Mouse (Mus musculus): ENCODE results near the gene Hist1h2ae. TPM values are rescaled to one million over a fixed set of nuclear protein-coding genes. Genes with fewer than 3 reads are reported as not detected.
"Not testable (repeated sequence)": the region's sequence is repeated elsewhere in the genome, so short reads cannot be mapped to it uniquely, and the experiment has no call there.

The Hist1h2ae gene
- polyA plus RNA-seq, 1 experiment from 2014 or later, result 78.4 TPM

GRCm38 (mm10) chr13:23586940-23587225, 15.9 kb upstream of the Hist1h2ae start:
- H3K4me3 ChIP-seq (ENCODE audit: low read depth, low read length), result peak overlapping the region; percentile 21
- WGBS, result 6% methylated on average over 1 of the region's 1 CpGs
- ATAC-seq (replicated peaks; ENCODE audit: insufficient number of reproducible peaks, low FRiP score, low TSS enrichment, low read depth), result no peak

GRCm38 (mm10) chr13:23586099-23586939, 15.3 kb upstream of the Hist1h2ae start:
- ATAC-seq (replicated peaks; ENCODE audit: insufficient number of reproducible peaks, low FRiP score, low TSS enrichment, low read depth), result no peak

More at GRCm38 (mm10) chr13:23586940-23587225, 15.9 kb upstream of the Hist1h2ae start:
- peak overlapping the region; percentile 93 for H3K27ac ChIP-seq (replicated peaks; ENCODE audit: low read depth, low read length)
- H3K27me3 ChIP-seq (ENCODE audit: control insufficient read depth, insufficient read depth, low read length), result no peaks in the 10 kb centered on the region
- no peaks in the 10 kb centered on the region; the same call in 1 of the 2 replicates for H3K4me1 ChIP-seq (ENCODE audit: control insufficient read depth, insufficient read depth, low read length)
- H3K4me2 ChIP-seq (ENCODE audit: low read depth, low read length), result peak overlapping the region; percentile 41
- peak overlapping the region; percentile 57 for H3K9ac ChIP-seq (replicated peaks; ENCODE audit: low read length)
- no peaks in the 10 kb centered on the region for H3K9me3 ChIP-seq (replicated peaks; ENCODE audit: control insufficient read depth, low read length)
- no peak for DNase-seq (ENCODE audit: low spot score)
- H3K36me3 ChIP-seq (replicated peaks; ENCODE audit: control insufficient read depth, insufficient read depth, low read depth, low read length), result no peaks in the 10 kb centered on the region

GRCm38 (mm10) chr13:23585442-23586098, 14.6 kb upstream of the Hist1h2ae start:
- not testable (repeated sequence) for H3K36me3 ChIP-seq (replicated peaks; ENCODE audit: control insufficient read depth, insufficient read depth, low read depth, low read length); H3K4me1 ChIP-seq (ENCODE audit: control insufficient read depth, insufficient read depth, low read length); H3K9me3 ChIP-seq (replicated peaks; ENCODE audit: control insufficient read depth, low read length); H3K27me3 ChIP-seq (ENCODE audit: control insufficient read depth, insufficient read depth, low read length)
- DNase-seq (ENCODE audit: low spot score) (peak; percentile 95), ATAC-seq (replicated peaks; ENCODE audit: insufficient number of reproducible peaks, low FRiP score, low TSS enrichment, low read depth) (peak; percentile 86)
- peak overlapping the region; percentile 76 for H3K9ac ChIP-seq (replicated peaks; ENCODE audit: low read length)
- peak overlapping the region; percentile 72 for H3K4me2 ChIP-seq (ENCODE audit: low read depth, low read length)
- H3K27ac ChIP-seq (replicated peaks; ENCODE audit: low read depth, low read length), result peak overlapping the region; percentile 96
- under 1% methylated on average over 27 of the region's 36 CpGs for WGBS
- peak overlapping the region; percentile 42 for H3K4me3 ChIP-seq (ENCODE audit: low read depth, low read length)

More at GRCm38 (mm10) chr13:23586099-23586939, 15.3 kb upstream of the Hist1h2ae start:
- Histone ChIP-seq H3K4me2 (ENCODE audit: low read depth, low read length) (peak overlapping the region; percentile 41), H3K9ac (replicated peaks; ENCODE audit: low read length) (peak overlapping the region; percentile 57), H3K4me1 (ENCODE audit: control insufficient read depth, insufficient read depth, low read length) (no peaks in the 10 kb centered on the region; the same call in 1 of the 2 replicates), H3K4me3 (ENCODE audit: low read depth, low read length) (peak overlapping the region; percentile 21), H3K9me3 (replicated peaks; ENCODE audit: control insufficient read depth, low read length) (no peaks in the 10 kb centered on the region), H3K27ac (replicated peaks; ENCODE audit: low read depth, low read length) (peak overlapping the region; percentile 93), H3K36me3 (replicated peaks; ENCODE audit: control insufficient read depth, insufficient read depth, low read depth, low read length) (no peaks in the 10 kb centered on the region), H3K27me3 (ENCODE audit: control insufficient read depth, insufficient read depth, low read length) (no peaks in the 10 kb centered on the region)
- DNase-seq (ENCODE audit: low spot score), result peak; percentile 55
- WGBS, result 2% methylated on average over 22 of the region's 22 CpGs

GRCm38 (mm10) chr13:23585029-23585441, 14.0 kb upstream of the Hist1h2ae start:
- H3K4me2 ChIP-seq (ENCODE audit: low read depth, low read length), result peak overlapping the region; percentile 72
- under 1% methylated on average over 21 of the region's 21 CpGs for WGBS
- peak overlapping the region; percentile 76 for H3K9ac ChIP-seq (replicated peaks; ENCODE audit: low read length)
- peak overlapping the region; percentile 96 for H3K27ac ChIP-seq (replicated peaks; ENCODE audit: low read depth, low read length)
- ATAC-seq (replicated peaks; ENCODE audit: insufficient number of reproducible peaks, low FRiP score, low TSS enrichment, low read depth) (no peak), DNase-seq (ENCODE audit: low spot score) (peak; percentile 83)
- no peaks in the 10 kb centered on the region; the same call in 1 of the 2 replicates for H3K4me1 ChIP-seq (ENCODE audit: control insufficient read depth, insufficient read depth, low read length)
- no peaks in the 10 kb centered on the region for H3K36me3 ChIP-seq (replicated peaks; ENCODE audit: control insufficient read depth, insufficient read depth, low read depth, low read length)
- H3K9me3 ChIP-seq (replicated peaks; ENCODE audit: control insufficient read depth, low read length), result no peaks in the 10 kb centered on the region
- H3K27me3 ChIP-seq (ENCODE audit: control insufficient read depth, insufficient read depth, low read length), result no peaks in the 10 kb centered on the region
- H3K4me3 ChIP-seq (ENCODE audit: low read depth, low read length), result peak overlapping the region; percentile 42

- DNase-seq (ENCODE audit: low spot score), result peak; percentile 45
- H3K9me3 ChIP-seq (replicated peaks; ENCODE audit: control insufficient read depth, low read length), result no peaks in the 10 kb centered on the region
- H3K27me3 ChIP-seq (ENCODE audit: control insufficient read depth, insufficient read depth, low read length), result no peaks in the 10 kb centered on the region
- peak overlapping the region; percentile 13; the same call in 1 of the 2 replicates for H3K4me3 ChIP-seq (ENCODE audit: low read depth, low read length)
- H3K9ac ChIP-seq (replicated peaks; ENCODE audit: low read length), result peak overlapping the region; percentile 54
- H3K4me1 ChIP-seq (ENCODE audit: control insufficient read depth, insufficient read depth, low read length), result no peaks in the 10 kb centered on the region; the same call in 1 of the 2 replicates
- peak overlapping the region; percentile 96 for H3K27ac ChIP-seq (replicated peaks; ENCODE audit: low read depth, low read length)
- ATAC-seq (replicated peaks; ENCODE audit: insufficient number of reproducible peaks, low FRiP score, low TSS enrichment, low read depth), result no peak
- H3K4me2 ChIP-seq (ENCODE audit: low read depth, low read length), result peak overlapping the region; percentile 72
- no peaks in the 10 kb centered on the region for H3K36me3 ChIP-seq (replicated peaks; ENCODE audit: control insufficient read depth, insufficient read depth, low read depth, low read length)
Measured at GRCm38 (mm10) chr13:23584331-23584730, 13.3 kb upstream of the Hist1h2ae start.

- H3K4me1 ChIP-seq (ENCODE audit: control insufficient read depth, insufficient read depth, low read length), result no peaks in the 10 kb centered on the region; the same call in 1 of the 2 replicates
- no peaks in the 10 kb centered on the region for H3K36me3 ChIP-seq (replicated peaks; ENCODE audit: control insufficient read depth, insufficient read depth, low read depth, low read length)
- no peaks in the 10 kb centered on the region for H3K27me3 ChIP-seq (ENCODE audit: control insufficient read depth, insufficient read depth, low read length)
- DNase-seq (ENCODE audit: low spot score) (no peak), ATAC-seq (replicated peaks; ENCODE audit: insufficient number of reproducible peaks, low FRiP score, low TSS enrichment, low read depth) (no peak)
- H3K4me3 ChIP-seq (ENCODE audit: low read depth, low read length), result no peak overlapping the region
- peak overlapping the region; percentile 65 for H3K27ac ChIP-seq (replicated peaks; ENCODE audit: low read depth, low read length)
- H3K4me2 ChIP-seq (ENCODE audit: low read depth, low read length), result no peak overlapping the region; the same call in 1 of the 2 replicates
- no peaks in the 10 kb centered on the region for H3K9me3 ChIP-seq (replicated peaks; ENCODE audit: control insufficient read depth, low read length)
- peak overlapping the region; percentile 37; the same call in 1 of the 2 replicates for H3K9ac ChIP-seq (replicated peaks; ENCODE audit: low read length)
Measured at GRCm38 (mm10) chr13:23583387-23584068, 12.5 kb upstream of the Hist1h2ae start.

GRCm38 (mm10) chr13:23582219-23583056, 11.4 kb upstream of the Hist1h2ae start:
- Histone ChIP-seq H3K27ac (replicated peaks; ENCODE audit: low read depth, low read length) (peak overlapping the region; percentile 85), H3K4me1 (ENCODE audit: control insufficient read depth, insufficient read depth, low read length) (no peaks in the 10 kb centered on the region; the same call in 1 of the 2 replicates), H3K9me3 (replicated peaks; ENCODE audit: control insufficient read depth, low read length) (no peaks in the 10 kb centered on the region), H3K27me3 (ENCODE audit: control insufficient read depth, insufficient read depth, low read length) (no peaks in the 10 kb centered on the region), H3K9ac (replicated peaks; ENCODE audit: low read length) (peak overlapping the region; percentile 81), H3K4me2 (ENCODE audit: low read depth, low read length) (peak overlapping the region; percentile 82), H3K4me3 (ENCODE audit: low read depth, low read length) (peak overlapping the region; percentile 49), H3K36me3 (replicated peaks; ENCODE audit: control insufficient read depth, insufficient read depth, low read depth, low read length) (no peaks in the 10 kb centered on the region)
- peak; percentile 51 for DNase-seq (ENCODE audit: low spot score)
- 6% methylated on average over 6 of the region's 6 CpGs for WGBS
- no peak for ATAC-seq (replicated peaks; ENCODE audit: insufficient number of reproducible peaks, low FRiP score, low TSS enrichment, low read depth)
